Mouse (Mus musculus): ENCODE measurements around the gene Il1a. TPM values are rescaled to one million over a fixed set of nuclear protein-coding genes. Genes with fewer than 3 reads are reported as not detected.

Gene Il1a
- polyA plus RNA-seq, 1 experiment from 2014 or later = not detected

DNA sequence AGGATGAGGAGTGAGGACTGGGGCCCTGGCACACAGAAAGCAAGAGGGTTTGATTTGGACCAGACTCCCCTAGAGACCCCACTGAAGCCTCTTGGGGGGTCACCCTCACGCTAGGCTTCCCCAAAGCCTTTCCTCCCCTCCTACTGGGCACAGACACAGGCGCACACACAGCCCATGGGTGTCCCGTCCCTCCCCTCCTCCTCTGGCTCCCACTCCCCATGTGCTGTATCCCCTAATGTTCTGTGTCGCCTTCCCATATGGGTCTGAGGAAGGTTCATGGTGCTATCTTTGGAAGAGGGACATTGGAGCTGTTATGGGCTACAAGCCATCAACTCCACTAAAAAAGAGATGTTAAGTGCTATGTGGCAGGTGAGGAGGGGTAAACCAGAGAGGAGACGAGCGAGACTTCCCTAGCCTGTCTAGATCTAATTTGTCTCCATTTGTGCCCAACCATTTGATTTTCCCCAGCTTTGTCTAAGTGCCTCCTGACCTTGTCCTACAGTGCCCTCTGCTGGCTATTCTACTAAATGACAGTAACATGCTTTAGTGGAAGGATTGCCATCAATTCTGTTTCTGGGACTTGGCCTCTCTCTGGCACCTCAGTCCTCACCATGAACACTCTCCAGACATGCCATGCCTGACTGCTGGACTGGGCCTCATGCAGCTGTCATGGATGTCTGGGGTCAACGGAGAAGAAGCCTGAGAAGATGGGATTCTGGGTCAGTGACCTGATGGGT, 51.1 kb downstream of the Il1a start:
- no peak overlapping the region for H3K4me3 ChIP-seq (ENCODE audit: low read depth, low read length)
- H3K27me3 ChIP-seq (replicated peaks; ENCODE audit: control insufficient read depth, insufficient read depth, low read length) = no peaks in the 10 kb centered on the region
- ATAC-seq (ENCODE audit: low read depth) (peak; percentile 84), DNase-seq (ENCODE audit: low spot score) (peak; percentile 87)
- H3K4me1 ChIP-seq (ENCODE audit: control insufficient read depth, insufficient read depth, low read length) = no peaks in the 10 kb centered on the region
- H3K36me3 ChIP-seq (ENCODE audit: control insufficient read depth, insufficient read depth, low read length) = no peaks in the 10 kb centered on the region
- peak overlapping the region; percentile 14; the same call in 1 of the 2 replicates for H3K9ac ChIP-seq (ENCODE audit: low read depth, low read length)
- H3K27ac ChIP-seq (replicated peaks; ENCODE audit: low read depth, low read length) = no peak overlapping the region
- 28% methylated on average over 7 of the region's 7 CpGs for WGBS
- H3K4me2 ChIP-seq (ENCODE audit: low read depth, low read length) = no peak overlapping the region
- no peaks in the 10 kb centered on the region for H3K9me3 ChIP-seq (ENCODE audit: control insufficient read depth, low read length)

DNA sequence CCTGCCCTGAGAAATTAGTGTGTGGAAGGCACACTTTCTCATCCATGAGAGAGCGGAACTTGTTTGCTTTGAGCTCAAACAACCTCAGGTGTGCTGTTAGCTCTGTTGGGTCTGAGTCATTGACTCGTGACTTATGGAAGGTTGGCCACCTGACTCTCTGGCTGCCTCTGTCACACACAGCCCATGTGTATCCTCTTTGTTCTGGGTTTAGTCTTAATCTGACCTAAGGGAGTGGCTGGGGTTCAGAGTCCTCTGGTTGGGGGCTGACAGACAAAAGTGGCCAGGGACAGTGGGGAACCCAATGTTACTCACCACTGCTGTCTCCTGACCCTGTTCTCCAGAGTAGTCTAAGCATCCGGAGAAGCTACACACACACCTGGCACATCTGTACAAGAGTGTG, 51.7 kb downstream of the Il1a start:
- H3K4me3 ChIP-seq (ENCODE audit: low read depth, low read length) = no peak overlapping the region
- H3K4me1 ChIP-seq (ENCODE audit: control insufficient read depth, insufficient read depth, low read length) = no peaks in the 10 kb centered on the region
- WGBS = 80% methylated on average over 3 of the region's 3 CpGs
- DNase-seq (ENCODE audit: low spot score) (no peak), ATAC-seq (ENCODE audit: low read depth) (no peak)
- H3K9me3 ChIP-seq (ENCODE audit: control insufficient read depth, low read length) = no peaks in the 10 kb centered on the region
- no peak overlapping the region for H3K4me2 ChIP-seq (ENCODE audit: low read depth, low read length)
- no peaks in the 10 kb centered on the region for H3K27me3 ChIP-seq (replicated peaks; ENCODE audit: control insufficient read depth, insufficient read depth, low read length)
- no peaks in the 10 kb centered on the region for H3K36me3 ChIP-seq (ENCODE audit: control insufficient read depth, insufficient read depth, low read length)
- H3K27ac ChIP-seq (replicated peaks; ENCODE audit: low read depth, low read length) = no peak overlapping the region
- H3K9ac ChIP-seq (ENCODE audit: low read depth, low read length) = no peak overlapping the region

DNA sequence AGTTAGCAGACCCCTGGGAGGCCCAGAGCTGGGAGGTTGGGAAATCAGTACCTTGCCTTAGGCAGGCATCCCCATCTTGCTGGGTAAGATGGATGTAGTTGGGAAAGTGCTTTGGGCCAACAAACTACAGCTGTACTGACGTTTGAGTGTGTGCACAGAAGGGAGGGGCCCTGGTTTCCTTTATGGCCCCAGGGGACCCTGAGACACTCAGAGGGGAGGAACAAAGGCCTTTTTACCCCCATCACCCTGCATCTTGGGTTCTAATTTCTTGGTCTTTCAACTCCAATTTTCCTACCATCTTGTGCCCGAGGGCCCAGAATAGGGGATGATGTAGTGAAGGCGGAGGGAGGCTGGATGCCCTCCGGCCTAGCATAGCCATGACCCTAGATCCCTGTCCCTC, 53.8 kb downstream of the Il1a start:
- WGBS = 50% methylated on average over 4 of the region's 4 CpGs

DNA sequence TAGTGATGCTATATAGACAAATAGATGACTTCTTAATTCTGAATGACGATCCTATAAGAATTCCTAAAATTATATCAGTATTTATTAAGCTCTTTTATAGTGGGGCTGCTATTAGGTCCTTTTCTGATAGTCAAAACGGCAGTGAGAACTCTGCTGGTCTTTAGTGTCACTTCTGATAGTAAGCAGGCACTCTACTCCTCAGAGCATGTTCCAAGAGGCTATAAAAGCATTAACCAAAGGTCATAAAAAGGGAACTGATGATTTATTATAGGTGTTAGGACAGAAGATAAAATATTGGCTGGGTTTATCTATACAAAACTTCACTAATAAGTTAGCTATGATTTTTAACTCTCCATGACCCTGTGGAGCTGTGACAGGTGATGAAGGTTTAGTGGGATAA, 55.7 kb downstream of the Il1a start:
- no peak for ATAC-seq (ENCODE audit: low read depth)
- no peaks in the 10 kb centered on the region for H3K27me3 ChIP-seq (replicated peaks; ENCODE audit: control insufficient read depth, insufficient read depth, low read length)
- WGBS = 73% methylated on average over 2 of the region's 2 CpGs

More for the DNA sequence above, 53.8 kb downstream of the Il1a start:
- Histone ChIP-seq H3K4me3 (ENCODE audit: low read depth, low read length) (no peak overlapping the region), H3K36me3 (ENCODE audit: control insufficient read depth, insufficient read depth, low read length) (no peaks in the 10 kb centered on the region), H3K27me3 (replicated peaks; ENCODE audit: control insufficient read depth, insufficient read depth, low read length) (no peaks in the 10 kb centered on the region), H3K9ac (ENCODE audit: low read depth, low read length) (no peak overlapping the region), H3K4me1 (ENCODE audit: control insufficient read depth, insufficient read depth, low read length) (no peaks in the 10 kb centered on the region), H3K9me3 (ENCODE audit: control insufficient read depth, low read length) (no peaks in the 10 kb centered on the region), H3K4me2 (ENCODE audit: low read depth, low read length) (no peak overlapping the region), H3K27ac (replicated peaks; ENCODE audit: low read depth, low read length) (no peak overlapping the region)
- DNase-seq (ENCODE audit: low spot score) (no peak), ATAC-seq (ENCODE audit: low read depth) (no peak)

DNA sequence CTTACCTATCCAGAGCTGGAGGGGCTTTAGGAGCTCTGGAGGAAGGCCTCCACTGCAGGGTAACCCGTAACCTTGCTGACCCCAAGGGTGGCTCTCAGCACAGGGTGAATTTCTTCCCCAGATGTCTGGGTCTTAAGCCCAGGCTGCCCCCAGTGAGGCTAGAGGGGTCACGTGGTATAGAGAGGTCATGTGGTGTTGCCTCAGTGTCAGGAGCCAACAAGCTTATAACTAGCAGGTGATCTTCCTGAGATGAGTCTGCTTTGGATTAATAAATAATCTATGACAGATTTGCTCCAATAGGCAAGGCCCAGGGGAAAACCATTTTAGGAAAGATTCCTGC, 56.2 kb downstream of the Il1a start:
- 52% methylated on average over 2 of the region's 2 CpGs for WGBS
- Histone ChIP-seq H3K4me3 (ENCODE audit: low read depth, low read length) (no peak overlapping the region), H3K4me2 (ENCODE audit: low read depth, low read length) (no peak overlapping the region), H3K4me1 (ENCODE audit: control insufficient read depth, insufficient read depth, low read length) (no peaks in the 10 kb centered on the region), H3K9ac (ENCODE audit: low read depth, low read length) (no peak overlapping the region), H3K27me3 (replicated peaks; ENCODE audit: control insufficient read depth, insufficient read depth, low read length) (no peaks in the 10 kb centered on the region), H3K36me3 (ENCODE audit: control insufficient read depth, insufficient read depth, low read length) (no peaks in the 10 kb centered on the region), H3K27ac (replicated peaks; ENCODE audit: low read depth, low read length) (no peak overlapping the region), H3K9me3 (ENCODE audit: control insufficient read depth, low read length) (no peaks in the 10 kb centered on the region)
- ATAC-seq (ENCODE audit: low read depth) = no peak
- no peak for DNase-seq (ENCODE audit: low spot score)

More for the DNA sequence above, 55.7 kb downstream of the Il1a start:
- no peak overlapping the region for H3K27ac ChIP-seq (replicated peaks; ENCODE audit: low read depth, low read length)
- H3K4me3 ChIP-seq (ENCODE audit: low read depth, low read length) = no peak overlapping the region
- H3K4me2 ChIP-seq (ENCODE audit: low read depth, low read length) = no peak overlapping the region
- no peak overlapping the region for H3K9ac ChIP-seq (ENCODE audit: low read depth, low read length)
- no peak for DNase-seq (ENCODE audit: low spot score)
- no peaks in the 10 kb centered on the region for H3K4me1 ChIP-seq (ENCODE audit: control insufficient read depth, insufficient read depth, low read length)
- no peaks in the 10 kb centered on the region for H3K9me3 ChIP-seq (ENCODE audit: control insufficient read depth, low read length)
- H3K36me3 ChIP-seq (ENCODE audit: control insufficient read depth, insufficient read depth, low read length) = no peaks in the 10 kb centered on the region

DNA sequence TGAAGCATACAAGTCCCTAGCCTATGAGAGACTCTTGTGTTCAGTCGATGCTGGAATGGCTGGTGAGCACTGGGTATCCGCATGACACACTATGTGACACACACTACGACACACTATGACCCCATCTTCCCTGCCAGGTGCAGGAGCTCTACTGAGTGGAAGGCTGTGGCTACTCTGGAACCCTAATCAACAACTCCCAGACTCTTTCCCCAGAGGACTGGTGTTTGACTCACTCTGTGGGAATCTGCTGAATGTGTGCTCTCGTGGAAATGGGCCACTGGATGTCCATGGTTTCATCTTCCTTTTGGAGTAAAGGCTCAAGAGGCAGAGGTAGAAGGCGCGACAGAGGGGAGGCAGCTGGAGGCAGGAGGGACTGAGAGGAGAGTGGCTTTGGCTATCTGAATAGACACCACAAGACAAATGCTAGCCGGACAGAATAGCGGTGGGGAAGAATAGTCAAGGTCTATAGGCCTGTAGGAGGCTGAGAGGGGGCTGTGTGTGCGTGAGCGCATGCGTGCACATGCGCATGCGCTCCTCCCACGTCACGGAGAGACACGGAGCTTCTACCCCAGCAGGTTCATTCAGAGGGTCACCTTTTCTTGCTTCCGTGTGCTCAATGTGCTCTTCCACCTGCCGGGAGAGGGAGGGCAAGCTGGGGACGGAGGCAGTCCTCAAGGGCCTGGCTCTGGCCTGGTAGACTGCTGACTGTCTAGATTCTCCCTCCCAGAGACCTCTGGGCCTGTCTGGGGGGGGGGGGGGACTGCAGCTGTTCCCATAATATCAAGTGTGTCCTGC, 56.7 kb downstream of the Il1a start:
- no peak for ATAC-seq (ENCODE audit: low read depth)
- Histone ChIP-seq H3K27ac (replicated peaks; ENCODE audit: low read depth, low read length) (no peak overlapping the region), H3K4me2 (ENCODE audit: low read depth, low read length) (no peak overlapping the region), H3K9ac (ENCODE audit: low read depth, low read length) (no peak overlapping the region), H3K4me1 (ENCODE audit: control insufficient read depth, insufficient read depth, low read length) (no peaks in the 10 kb centered on the region), H3K9me3 (ENCODE audit: control insufficient read depth, low read length) (no peaks in the 10 kb centered on the region), H3K36me3 (ENCODE audit: control insufficient read depth, insufficient read depth, low read length) (no peaks in the 10 kb centered on the region), H3K27me3 (replicated peaks; ENCODE audit: control insufficient read depth, insufficient read depth, low read length) (no peaks in the 10 kb centered on the region), H3K4me3 (ENCODE audit: low read depth, low read length) (no peak overlapping the region)
- DNase-seq (ENCODE audit: low spot score) = no peak
- 84% methylated on average over 17 of the region's 19 CpGs for WGBS

Other genes starting within 250 kb of the Il1a start
- gene Ttl, start 244.0 kb downstream of the Il1a start, polyA plus RNA-seq (2014; fragmentation: Nextera tagmentation; extraction: Ambion mirVana) = 18.4 and 19.5 TPM in 2 replicates
- 9.2 and 11.5 TPM in 2 replicates for gene Polr1b, start 209.0 kb downstream of the Il1a start, polyA plus RNA-seq (2014; fragmentation: Nextera tagmentation; extraction: Ambion mirVana)
- 25.8 and 30.3 TPM in 2 replicates for gene Chchd5, start 180.3 kb downstream of the Il1a start, polyA plus RNA-seq (2014; fragmentation: Nextera tagmentation; extraction: Ambion mirVana)
- gene Slc20a1, start 111.2 kb downstream of the Il1a start, polyA plus RNA-seq (2014; fragmentation: Nextera tagmentation; extraction: Ambion mirVana) = 23.7 and 28.8 TPM in 2 replicates
- gene Ckap2l, start 12.8 kb downstream of the Il1a start, polyA plus RNA-seq (2014; fragmentation: Nextera tagmentation; extraction: Ambion mirVana) = 47.6 and 53.0 TPM in 2 replicates
- 0.29 TPM in 1 of 2 replicates, not detected in the other for gene Il1b, start 61.2 kb upstream of the Il1a start, polyA plus RNA-seq (2014; fragmentation: Nextera tagmentation; extraction: Ambion mirVana)
- 0.24 and 0.39 TPM in 2 replicates for gene F830045P16Rik, start 226.6 kb upstream of the Il1a start, polyA plus RNA-seq (2014; fragmentation: Nextera tagmentation; extraction: Ambion mirVana)

Data from embryonic facial prominence, embryonic 14.5 days (tissue).